Mouse (Mus musculus): ENCODE data around the gene Ykt6.

- TF ChIP-seq CTCF (IDR thresholded peaks at IDR 0.05; ENCODE audit: low read depth) (no peak), EP300 (IDR thresholded peaks at IDR 0.05; ENCODE audit: low read depth) (no peak)
These were observed 12.5 kb upstream of the Ykt6 start for GRCm38 (mm10) chr11:5942966-5943365.
